Mouse (Mus musculus): ENCODE results near the gene Sod1.

Gene Sod1

DNA sequence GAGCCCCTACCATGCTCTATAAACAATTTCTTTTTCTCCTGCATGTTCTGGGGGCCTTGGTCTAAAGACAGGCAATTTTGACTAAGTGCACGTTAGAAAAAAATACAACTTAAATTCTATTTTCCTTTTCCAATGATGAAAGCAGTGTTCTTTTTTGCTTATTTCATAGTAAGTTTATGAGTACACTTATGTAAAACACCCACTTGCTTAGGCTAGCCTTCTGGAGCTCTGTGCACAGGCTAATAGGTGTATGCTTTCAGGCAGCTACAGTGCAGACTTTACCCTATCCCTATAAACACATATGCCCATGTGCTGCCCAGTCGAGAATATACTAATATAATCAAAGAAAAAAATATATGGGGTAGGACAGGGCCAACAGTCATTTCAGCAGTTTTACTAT is 32.0 kb downstream of the Sod1 start:
- CTCF ChIA-PET = interaction anchor here (0.7 to 1.5 kb wide), 2 partner anchors 10 to 466 kb away, joined by 3 read pairs; no protein-coding TSS in a partner anchor

DNA sequence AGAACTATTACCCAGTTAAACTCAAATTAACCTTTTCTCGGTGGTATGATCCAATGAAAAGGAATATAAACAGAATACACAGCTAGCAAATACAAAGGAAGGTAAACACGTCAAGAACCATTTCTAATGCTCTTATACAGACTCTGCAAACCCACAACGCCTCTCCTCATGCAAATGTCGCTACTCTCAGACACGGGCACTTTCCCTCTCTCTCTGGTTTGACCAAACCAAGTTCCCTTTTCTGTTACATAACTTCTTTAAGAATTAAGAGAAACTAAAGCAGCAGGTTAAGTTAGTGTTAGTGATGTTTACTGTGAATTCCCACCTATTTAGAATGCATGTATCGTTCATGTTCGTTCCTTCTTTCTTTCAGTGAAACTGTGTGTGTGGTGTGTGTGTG is 38.4 kb downstream of the Sod1 start:
- CTCF ChIA-PET = no interaction called here

DNA sequence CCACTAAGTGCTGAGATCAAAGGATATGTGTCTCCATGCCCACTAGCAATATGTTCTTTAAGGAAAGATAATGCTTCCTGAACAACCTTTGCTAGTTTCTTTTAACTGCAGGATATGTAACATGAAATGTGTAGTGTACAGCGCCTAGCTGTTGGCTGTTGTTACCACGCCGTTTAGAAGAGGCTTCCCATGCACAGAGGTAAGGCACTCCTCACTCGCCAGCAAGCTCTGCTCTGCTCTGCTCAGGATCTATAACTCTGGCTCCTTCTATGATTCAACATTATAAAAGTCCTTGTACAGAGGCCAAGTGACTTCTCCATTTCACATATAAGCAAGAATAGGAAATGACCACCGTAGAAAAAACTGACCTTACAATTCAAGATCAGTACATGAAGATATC is 39.1 kb downstream of the Sod1 start:
- CTCF ChIA-PET = no interaction called here

DNA sequence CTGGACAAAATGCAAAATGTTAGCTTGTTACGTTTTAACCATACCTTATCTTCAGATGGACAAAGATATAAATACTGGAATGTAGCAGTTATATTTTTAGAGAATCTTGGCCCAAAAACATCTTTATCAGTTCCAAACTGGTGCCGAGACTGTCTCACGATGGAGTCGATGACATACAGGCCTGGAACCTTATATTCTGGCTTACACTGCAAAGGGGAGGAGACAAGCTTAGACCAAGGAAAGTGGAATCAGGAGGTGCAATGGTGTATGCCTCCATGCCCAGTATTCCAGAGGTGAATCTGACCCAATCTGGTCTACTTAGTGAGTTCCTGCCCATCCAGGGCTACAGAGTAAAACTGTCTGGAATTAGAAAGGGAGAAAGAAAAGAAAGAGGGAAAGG is 39.5 kb downstream of the Sod1 start:
- CTCF ChIA-PET = interaction anchor here (0.5 kb wide), 1 partner anchor 51 kb away, joined by 5 read pairs; no protein-coding TSS in a partner anchor

DNA sequence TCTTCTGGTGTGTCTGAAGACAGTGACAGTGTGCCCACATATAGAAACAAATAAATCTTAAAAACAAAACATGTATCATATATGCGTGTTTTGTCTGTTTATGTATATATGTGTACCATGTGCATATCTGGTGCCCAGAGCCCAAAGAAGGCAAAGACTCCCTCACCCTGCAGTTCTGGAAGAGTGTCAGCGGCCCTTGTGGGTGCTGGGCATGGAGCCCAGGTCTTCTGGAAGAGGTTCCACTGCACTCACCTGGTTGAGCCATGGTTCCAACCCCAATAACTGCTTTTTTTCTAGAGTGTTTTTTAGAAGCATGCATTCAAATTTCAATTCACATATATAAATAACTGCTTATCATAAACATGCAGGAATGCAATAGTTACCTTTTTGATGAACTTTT is 41.2 kb downstream of the Sod1 start:
- CTCF ChIA-PET = no interaction called here

DNA sequence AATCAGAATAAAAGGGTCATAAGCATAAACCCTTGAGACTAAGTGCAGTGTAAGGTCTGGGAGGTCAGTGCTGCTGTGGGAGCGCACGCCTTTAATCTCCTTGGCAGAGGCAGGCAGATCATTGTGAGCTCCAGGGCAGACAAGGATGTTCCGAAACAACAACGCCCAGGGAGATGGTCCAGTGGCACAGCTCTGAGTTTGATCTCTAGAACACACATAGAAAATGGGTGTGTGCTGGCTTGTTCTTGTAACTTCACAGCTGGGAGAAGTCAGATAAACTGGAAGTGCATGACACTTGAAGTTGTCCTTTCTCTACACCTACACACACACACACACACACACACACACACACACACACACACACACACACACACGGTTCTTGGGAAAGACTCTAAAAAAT is 43.5 kb downstream of the Sod1 start:
- CTCF ChIA-PET = interaction anchor here (0.7 kb wide), 1 partner anchor 368 kb away, joined by 5 read pairs; no protein-coding TSS in a partner anchor

DNA sequence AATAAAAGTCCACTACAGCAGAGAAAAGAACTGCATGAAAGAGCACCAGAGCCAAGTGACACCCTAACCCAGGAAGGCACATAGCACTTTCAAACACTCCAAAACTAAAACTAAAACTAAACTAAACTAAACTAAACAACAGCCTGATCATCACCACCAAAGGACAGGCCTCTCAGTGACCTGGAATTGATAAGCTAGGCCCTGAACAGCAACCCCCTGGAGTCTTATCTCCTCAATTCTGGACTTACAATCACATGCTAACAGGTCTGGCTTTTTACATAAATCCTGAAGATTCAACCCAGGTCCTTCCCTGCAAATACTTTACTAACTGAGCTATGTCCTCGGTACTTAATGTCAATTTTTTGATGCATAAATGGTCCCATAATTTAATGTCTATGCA is 44.6 kb downstream of the Sod1 start:
- CTCF ChIA-PET = no interaction called here

DNA sequence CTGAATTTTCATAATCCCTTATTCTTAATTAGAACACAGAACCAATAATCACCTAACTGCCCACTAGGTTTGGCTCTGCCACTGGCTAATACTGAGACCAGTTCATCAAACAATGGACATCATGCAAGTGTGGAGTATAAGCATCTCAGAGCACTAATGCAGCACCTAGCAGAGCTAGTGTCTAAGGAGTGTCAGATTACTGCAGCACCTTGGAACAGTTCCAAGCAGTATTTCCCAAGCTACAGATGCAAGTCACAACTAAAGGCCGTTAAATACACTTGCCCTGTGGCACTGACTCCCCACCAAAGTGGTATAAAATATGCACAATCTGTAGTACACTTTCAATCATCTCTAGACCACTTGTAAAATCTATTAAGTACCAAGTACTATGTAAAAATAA is 46.0 kb downstream of the Sod1 start:
- CTCF ChIA-PET = interaction anchor here (0.6 kb wide), 1 partner anchor 11 kb away, joined by 3 read pairs; no protein-coding TSS in a partner anchor

DNA sequence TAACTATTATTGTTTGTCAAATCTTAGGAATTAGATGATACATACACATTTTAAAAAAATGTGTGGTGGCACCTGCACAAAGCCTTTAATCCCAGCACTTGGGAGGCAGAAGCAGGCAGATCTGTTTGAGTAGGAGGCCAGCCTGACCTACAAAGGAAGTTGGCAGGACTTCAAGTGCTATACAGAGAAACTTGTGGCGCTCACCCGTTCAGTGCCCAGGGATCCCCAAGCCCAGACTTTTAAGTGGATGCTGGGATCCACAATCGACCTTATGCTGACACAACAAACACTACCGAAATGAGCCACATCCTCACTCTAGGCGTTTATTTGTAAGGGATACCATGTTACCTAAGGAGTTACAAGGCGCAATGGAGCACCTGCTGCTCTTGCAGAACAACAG is 55.0 kb downstream of the Sod1 start:
- CTCF ChIA-PET = no interaction called here

Data from spleen, embryonic (tissue).